Mouse (Mus musculus): ENCODE measurements around the gene Hoxd4.

DNA sequence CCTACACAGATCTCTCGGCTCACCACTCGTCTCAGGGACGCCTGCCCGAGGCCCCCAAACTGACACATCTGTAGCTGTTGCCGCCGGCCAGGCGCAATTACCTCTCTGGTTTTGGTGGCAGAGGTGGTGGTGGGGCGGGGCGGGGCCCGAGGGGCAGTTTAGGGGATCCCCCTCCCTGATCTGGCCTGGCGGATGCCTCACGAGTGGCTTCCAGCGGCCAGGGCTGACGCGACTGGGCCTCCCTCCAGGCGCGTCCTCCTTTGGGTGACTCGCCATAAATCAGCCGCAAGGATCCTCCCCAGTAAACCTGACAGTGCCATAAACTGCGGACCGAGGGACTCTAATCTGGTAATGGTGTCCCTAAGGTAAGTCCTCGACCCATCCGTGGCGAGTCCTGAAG is 35.3 kb downstream of the Hoxd4 start:
- TF ChIP-seq CEBPB (IDR thresholded peaks at IDR 0.05; ENCODE audit: insufficient read depth, poor library complexity, severe bottlenecking) (no peak), POLR2A (IDR thresholded peaks at IDR 0.05; ENCODE audit: insufficient read length, low read depth) (no peak), USF1 (IDR thresholded peaks at IDR 0.05; ENCODE audit: low read depth) (no peak), REST (IDR thresholded peaks at IDR 0.05; ENCODE audit: insufficient read depth, insufficient read length) (no peak), MAX (IDR thresholded peaks at IDR 0.05; ENCODE audit: low read depth) (no peak), TCF12 (IDR thresholded peaks at IDR 0.05; ENCODE audit: insufficient read depth, poor library complexity, severe bottlenecking) (no peak)

Data from myocyte (in vitro differentiated cells).